Comparison of ENCODE assay signal across 8 mouse cellular contexts in genomic region chr11:78031947-78032808, GRCm38 (mm10). TPM values are rescaled to one million over a fixed set of nuclear protein-coding genes. Genes with fewer than 3 reads are reported as not detected.
DNase-seq lines count a peak whose midpoint lies in the region; ATAC-seq and TF ChIP-seq lines count a peak whose summit lies in the region.

TSS of gene Dhrs13 (plus strand) at chr11:78032280.

- no peak for TF ChIP-seq RAD21 in CH12.LX (IDR thresholded peaks at IDR 0.05; ENCODE audit: low read depth, low read length)

- no peak for TF ChIP-seq EP300 in CH12.LX (IDR thresholded peaks at IDR 0.05; ENCODE audit: low read length)
- no peak for TF ChIP-seq EP300 in liver, postnatal 0 days (IDR thresholded peaks at IDR 0.05; ENCODE audit: low read depth)

- no peaks in the 10 kb centered on the region; the same call in 1 of the 2 replicates for H3K79me2 ChIP-seq in CH12.LX (replicated peaks; ENCODE audit: control insufficient read depth, extremely low read depth, insufficient read depth, poor library complexity, severe bottlenecking)

- peak within 1 kb of the TSS; percentile 86 for H3K4me2 ChIP-seq in CH12.LX (ENCODE audit: insufficient read depth, low read depth, poor library complexity, severe bottlenecking)
- peak within 1 kb of the TSS; percentile 91 for H3K4me2 ChIP-seq in forebrain, embryonic 12.5 days
- H3K4me2 ChIP-seq in liver, postnatal 0 days (ENCODE audit: low read depth, low read length) = peak within 1 kb of the TSS; percentile 96
- H3K4me2 ChIP-seq in neural tube, embryonic 14.5 days (ENCODE audit: low read depth, low read length) = peak within 1 kb of the TSS; percentile 68

- peak; percentile 93 for TF ChIP-seq POLR2A in CH12.LX (IDR thresholded peaks at IDR 0.05; ENCODE audit: low read depth, low read length)

- ATAC-seq in forebrain, embryonic 12.5 days (ENCODE audit: low FRiP score) = peak; percentile 89
- peak; percentile 93 for ATAC-seq in liver, postnatal 0 days
- ATAC-seq in neural tube, embryonic 14.5 days (ENCODE audit: low read depth) = peak; percentile 91

- H3K9me3 ChIP-seq in CH12.LX (replicated peaks; ENCODE audit: low read length) = no peaks in the 10 kb centered on the region
- no peaks in the 10 kb centered on the region for H3K9me3 ChIP-seq in forebrain, embryonic 12.5 days
- H3K9me3 ChIP-seq in liver, postnatal 0 days (ENCODE audit: low read length) = no peaks in the 10 kb centered on the region
- H3K9me3 ChIP-seq in neural tube, embryonic 14.5 days (ENCODE audit: control insufficient read depth, low read length) = no peaks in the 10 kb centered on the region

- DNase-seq in CH12.LX (ENCODE audit: extremely low read depth) = peak; percentile 93
- DNase-seq in c-Kit-positive CD71-positive TER-119-negative erythroid progenitor cells, embryonic 14.5 days (ENCODE audit: low read depth) = peak; percentile 93
- DNase-seq in heart, postnatal 10 days = peak; percentile 95 to 96
- peak; percentile 87 for DNase-seq in large intestine, adult 2 months (ENCODE audit: low read depth, low spot score)
- peak; percentile 94 for DNase-seq in liver, postnatal 0 days
- DNase-seq in testis, postnatal 10 days (ENCODE audit: low spot score) = peak; percentile 96

- peaks cover 29 to 59% of the 10 kb centered on the region in 2 experiments for H3K36me3 ChIP-seq in CH12.LX (replicated peaks in 1 of 2; ENCODE audit: control insufficient read depth in 1 of 2, insufficient read depth in 1 of 2, low read length in 1 of 2)
- peaks cover 43% of the 10 kb centered on the region for H3K36me3 ChIP-seq in forebrain, embryonic 12.5 days (replicated peaks)
- peaks cover 28% of the 10 kb centered on the region for H3K36me3 ChIP-seq in liver, postnatal 0 days (replicated peaks; ENCODE audit: insufficient read depth, low read length)
- H3K36me3 ChIP-seq in neural tube, embryonic 14.5 days (ENCODE audit: control insufficient read depth, insufficient read depth, low read length) = peaks cover 28% of the 10 kb centered on the region; the same call in 1 of the 2 replicates

- WGBS in forebrain, embryonic 12.5 days = under 1% methylated on average over 96 of the region's 96 CpGs
- under 1% methylated on average over 96 of the region's 96 CpGs for WGBS in large intestine, adult 2 months
- under 1% methylated on average over 93 of the region's 96 CpGs for WGBS in liver, postnatal 0 days (ENCODE audit: insufficient replicate concordance)
- under 1% methylated on average over 95 of the region's 96 CpGs for WGBS in neural tube, embryonic 14.5 days

- H3K27me3 ChIP-seq in CH12.LX (replicated peaks) = no peaks in the 10 kb centered on the region
- no peaks in the 10 kb centered on the region for H3K27me3 ChIP-seq in forebrain, embryonic 12.5 days
- H3K27me3 ChIP-seq in liver, postnatal 0 days (ENCODE audit: insufficient read depth, low read length) = no peaks in the 10 kb centered on the region
- H3K27me3 ChIP-seq in neural tube, embryonic 14.5 days (ENCODE audit: control insufficient read depth, insufficient read depth, low read length) = no peaks in the 10 kb centered on the region

- peaks cover 15 to 47% of the 10 kb centered on the region in 2 experiments for H3K4me1 ChIP-seq in CH12.LX (ENCODE audit: control insufficient read depth in 1 of 2, insufficient read depth in 2 of 2)
- peaks cover 33% of the 10 kb centered on the region for H3K4me1 ChIP-seq in forebrain, embryonic 12.5 days
- H3K4me1 ChIP-seq in liver, postnatal 0 days (ENCODE audit: insufficient read depth) = peaks cover 23% of the 10 kb centered on the region
- H3K4me1 ChIP-seq in neural tube, embryonic 14.5 days (ENCODE audit: control insufficient read depth, insufficient read depth, low read length) = peaks cover 14% of the 10 kb centered on the region

- peak within 1 kb of the TSS; percentile 61 to 78 (median 68) for H3K4me3 ChIP-seq in CH12.LX (replicated peaks in 1 of 3; ENCODE audit: low read depth in 2 of 3, low read length in 2 of 3, poor library complexity in 1 of 3)
- peak within 1 kb of the TSS; percentile 68 for H3K4me3 ChIP-seq in forebrain, embryonic 12.5 days (replicated peaks)
- peak within 1 kb of the TSS; percentile 63 for H3K4me3 ChIP-seq in liver, postnatal 0 days (ENCODE audit: low read depth, low read length)
- H3K4me3 ChIP-seq in neural tube, embryonic 14.5 days (ENCODE audit: low read depth, low read length) = peak within 1 kb of the TSS; percentile 70

- TF ChIP-seq CTCF in CH12.LX (conservative IDR thresholded peaks at IDR 0.05 in 1 of 2, IDR thresholded peaks at IDR 0.05 in 1 of 2; ENCODE audit: low read depth in 2 of 2, low read length in 2 of 2) = peak in 1 of 2 experiments; percentile 100; a peak in 2 of 4 replicates
- TF ChIP-seq CTCF in liver, postnatal 0 days (IDR thresholded peaks at IDR 0.05; ENCODE audit: low read depth) = peak; percentile 94

- intact Hi-C loops in heart, postnatal 10 days (cut with DNase I) = no loop called here

- H3K27ac ChIP-seq in CH12.LX (ENCODE audit: insufficient read depth, low read depth) = peak within 1 kb of the TSS; percentile 53; the same call in 1 of the 2 replicates
- H3K27ac ChIP-seq in forebrain, embryonic 12.5 days = peak within 1 kb of the TSS; percentile 95
- H3K27ac ChIP-seq in liver, postnatal 0 days (ENCODE audit: low read depth) = peak within 1 kb of the TSS; percentile 79
- H3K27ac ChIP-seq in neural tube, embryonic 14.5 days (ENCODE audit: low read depth, low read length) = peak within 1 kb of the TSS; percentile 94

- in situ Hi-C loops in CH12.LX (cut with MboI; ENCODE audit: low pct_ligation_motif_present, low pct_unique_long_range_greater_than_20kb, low sequenced_read_pairs) = no loop called here

- peak within 1 kb of the TSS; percentile 80 for H3K9ac ChIP-seq in CH12.LX (ENCODE audit: insufficient read depth, low read depth)
- peak within 1 kb of the TSS; percentile 86 for H3K9ac ChIP-seq in forebrain, embryonic 12.5 days
- H3K9ac ChIP-seq in liver, postnatal 0 days (replicated peaks) = peak within 1 kb of the TSS; percentile 77
- H3K9ac ChIP-seq in neural tube, embryonic 14.5 days (replicated peaks; ENCODE audit: low read depth, low read length) = peak within 1 kb of the TSS; percentile 80

- dilution Hi-C loops in CH12.LX (cut with MboI; ENCODE audit: extremely low pct_ligation_motif_present, extremely low pct_unique_long_range_greater_than_20kb, low sequenced_read_pairs) = no loop called here

TF ChIP-seq in CH12.LX, 34 proteins besides CTCF, POLR2A, EP300 and RAD21 (continues in another document):
- TF ChIP-seq MXI1 (IDR thresholded peaks at IDR 0.05; ENCODE audit: low read depth, low read length) (peak; percentile 99), GABPA (IDR thresholded peaks at IDR 0.05; ENCODE audit: insufficient replicate concordance, low read depth, low read length) (no peak), SIN3A (IDR thresholded peaks at IDR 0.05; ENCODE audit: low read length) (peak; percentile 98), HCFC1 (IDR thresholded peaks at IDR 0.05; ENCODE audit: low read depth, low read length) (no peak; the same call in none of the 2 replicates), TCF12 (IDR thresholded peaks at IDR 0.05; ENCODE audit: low read depth, low read length) (peak; percentile 93), KAT2A (IDR thresholded peaks at IDR 0.05; ENCODE audit: insufficient replicate concordance, low read length) (no peak), IRF4 (IDR thresholded peaks at IDR 0.05; ENCODE audit: low read depth, low read length) (no peak; the same call in 1 of the 2 replicates), MEF2A (IDR thresholded peaks at IDR 0.05; ENCODE audit: borderline replicate concordance, low read depth, low read length) (peak; percentile 88), UBTF (IDR thresholded peaks at IDR 0.05; ENCODE audit: low read depth, low read length) (peak; percentile 99), ZC3H11A (IDR thresholded peaks at IDR 0.05; ENCODE audit: low read depth, low read length) (no peak), MAFK (IDR thresholded peaks at IDR 0.05; ENCODE audit: insufficient replicate concordance, low read length) (no peak), CHD1 (IDR thresholded peaks at IDR 0.05; ENCODE audit: low read depth, low read length) (no peak), ZMIZ1 (IDR thresholded peaks at IDR 0.05; ENCODE audit: low read depth, low read length) (peak; percentile 87), POLR2AphosphoS2 (IDR thresholded peaks at IDR 0.05; ENCODE audit: low read depth, low read length) (no peak; the same call in 1 of the 2 replicates), PAX5 (IDR thresholded peaks at IDR 0.05; ENCODE audit: low read length) (no peak), NELFE (IDR thresholded peaks at IDR 0.05; ENCODE audit: low read depth, low read length) (peak; percentile 96), JUN (IDR thresholded peaks at IDR 0.05; ENCODE audit: insufficient read depth, low read depth, low read length) (no peak), MAZ (IDR thresholded peaks at IDR 0.05; ENCODE audit: low read depth, low read length) (no peak), RCOR1 (conservative IDR thresholded peaks at IDR 0.05; ENCODE audit: low read depth, low read length) (no peak), TBP (conservative IDR thresholded peaks at IDR 0.05; ENCODE audit: low read depth, low read length) (no peak), ZNF384 (IDR thresholded peaks at IDR 0.05; ENCODE audit: low read depth, low read length) (no peak), BHLHE40 (IDR thresholded peaks at IDR 0.05; ENCODE audit: low read depth, low read length) (peak; percentile 96), ETS1 (conservative IDR thresholded peaks at IDR 0.05; ENCODE audit: low read depth, low read length) (no peak), MAX (IDR thresholded peaks at IDR 0.05; ENCODE audit: low read length) (peak; percentile 99), JUND (conservative IDR thresholded peaks at IDR 0.05; ENCODE audit: low read depth, low read length) (no peak), SMC3 (IDR thresholded peaks at IDR 0.05; ENCODE audit: low read depth, low read length) (no peak), USF1 (IDR thresholded peaks at IDR 0.05; ENCODE audit: low read depth, low read length) (no peak), MYC (IDR thresholded peaks at IDR 0.05; ENCODE audit: low read depth, low read length) (peak; percentile 99), ELF1 (IDR thresholded peaks at IDR 0.05; ENCODE audit: low read depth, low read length) (peak; percentile 91), CHD2 (IDR thresholded peaks at IDR 0.05; ENCODE audit: low read length) (peak; percentile 81)

RNA-seq across cellular contexts. Expression of gene Dhrs13, which starts in this region (rescaled TPM):
- total RNA-seq in CH12.LX (2012; rRNA removed) (37.7 and 39.0 TPM in 2 replicates), CH12.LX (2014; rRNA removed) (33.6 and 33.7 TPM in 2 replicates)
- polyA plus RNA-seq in CH12.LX (2012; ENCODE audit: insufficient read length, low read depth) = 20.9 and 21.6 TPM in 2 replicates
- 20.6 and 21.2 TPM in 2 replicates for polyA plus RNA-seq in forebrain, embryonic 12.5 days (2016; fragmentation: Nextera tagmentation; extraction: Ambion mirVana)
- 1 to 10 TPM; 4.9 to 7.4 TPM for total RNA-seq in heart, postnatal 10 days (2021)
- 4.7 and 5.0 TPM in 2 replicates for polyA plus RNA-seq in large intestine, adult 2 months (2012; rRNA removed)
- 9.2 and 10.6 TPM in 2 replicates for polyA plus RNA-seq in liver, postnatal 0 days (2015; fragmentation: Nextera tagmentation; extraction: Ambion mirVana)
- 55.6 and 58.6 TPM in 2 replicates for polyA plus RNA-seq in neural tube, embryonic 14.5 days (2014; fragmentation: Nextera tagmentation; extraction: Ambion mirVana)

Comparison
In these comparisons a context has a peak if more than half of its experiments do, and no peak if none do; other contexts are left out.
1. Peak in every context shown above with its lines: DNase-seq, ATAC-seq, H3K4me3 ChIP-seq and H3K27ac ChIP-seq.
2. RNA of gene Dhrs13 (total RNA-seq): 33.6 to 39.0 TPM in CH12.LX; 4.9 to 7.4 TPM in heart, postnatal 10 days; every median in the first group is over 4 times any median in the second.